Mouse (Mus musculus): ENCODE measurements at regions not wholly inside any gene's neighbourhood (a gene's known extent, or its start where the extent isn't known, plus 50 kb on each side); places are given as distances from the start of the nearest gene placed in this dataset.

DNA sequence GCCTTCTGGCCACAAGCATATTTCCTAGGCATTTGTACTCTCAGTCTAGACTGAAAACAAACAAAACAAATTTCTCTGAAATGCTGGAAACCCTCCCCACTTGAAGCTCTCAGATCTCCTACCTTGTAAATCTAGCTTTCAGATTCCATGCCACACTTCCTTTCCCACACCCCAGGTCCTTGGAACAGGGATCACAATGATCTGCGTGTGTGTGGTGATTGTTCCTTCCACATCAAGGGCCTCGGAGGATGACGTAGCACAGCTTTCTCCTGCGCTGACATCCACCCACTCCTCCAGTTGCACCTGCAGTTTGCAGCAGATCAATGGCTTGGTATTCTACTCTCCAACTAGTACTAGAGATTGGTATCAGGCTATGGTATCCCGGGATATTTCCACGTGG is 120.7 kb upstream of the Cdkn2b start:
- 88% methylated on average over 6 of the region's 6 CpGs for WGBS
- no peak for TF ChIP-seq POLR2A (IDR thresholded peaks at IDR 0.05; ENCODE audit: borderline replicate concordance, insufficient read depth, low read length)
- TF ChIP-seq CTCF (IDR thresholded peaks at IDR 0.05; ENCODE audit: borderline replicate concordance, insufficient read depth, low read depth, low read length), result no peak
- Histone ChIP-seq H3K4me1 (ENCODE audit: control insufficient read depth, insufficient read depth, low read length) (no peaks in the 10 kb centered on the region), H3K27ac (ENCODE audit: insufficient read depth, low read length) (no peak overlapping the region), H3K4me3 (replicated peaks; ENCODE audit: insufficient read depth, low read depth, low read length) (no peak overlapping the region), H3K27me3 (ENCODE audit: control insufficient read depth, insufficient read depth, low read length) (no peaks in the 10 kb centered on the region)
- DNase-seq, result no peak

DNA sequence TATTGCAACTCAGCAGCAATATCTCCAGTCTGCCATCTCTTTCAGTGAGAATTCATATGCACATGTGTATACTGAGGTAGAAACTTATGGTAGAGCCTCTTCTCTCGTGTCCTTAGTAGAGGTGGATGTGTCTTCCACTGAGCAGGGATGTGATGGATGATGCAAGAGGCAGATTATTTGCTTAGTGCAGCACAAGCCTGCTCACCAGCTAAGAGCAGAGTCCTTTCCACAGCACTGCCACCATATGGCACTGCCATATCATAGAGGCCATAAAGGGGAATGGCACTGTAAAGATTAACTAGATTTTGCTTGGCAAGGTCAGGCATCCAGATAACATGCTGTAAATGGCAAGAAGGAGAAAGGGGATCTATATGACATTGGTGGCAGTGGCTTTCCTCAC is 117.6 kb upstream of the Cdkn2b start:
- DNase-seq, result no peak
- no peaks in the 10 kb centered on the region for H3K27me3 ChIP-seq (ENCODE audit: control insufficient read depth, insufficient read depth, low read length)
- no peak overlapping the region for H3K27ac ChIP-seq (ENCODE audit: insufficient read depth, low read length)
- no peak overlapping the region for H3K4me3 ChIP-seq (replicated peaks; ENCODE audit: insufficient read depth, low read depth, low read length)
- 91% methylated on average over 1 of the region's 1 CpGs for WGBS
- no peaks in the 10 kb centered on the region for H3K4me1 ChIP-seq (ENCODE audit: control insufficient read depth, insufficient read depth, low read length)
- TF ChIP-seq CTCF (IDR thresholded peaks at IDR 0.05; ENCODE audit: borderline replicate concordance, insufficient read depth, low read depth, low read length) (no peak), POLR2A (IDR thresholded peaks at IDR 0.05; ENCODE audit: borderline replicate concordance, insufficient read depth, low read length) (no peak)

DNA sequence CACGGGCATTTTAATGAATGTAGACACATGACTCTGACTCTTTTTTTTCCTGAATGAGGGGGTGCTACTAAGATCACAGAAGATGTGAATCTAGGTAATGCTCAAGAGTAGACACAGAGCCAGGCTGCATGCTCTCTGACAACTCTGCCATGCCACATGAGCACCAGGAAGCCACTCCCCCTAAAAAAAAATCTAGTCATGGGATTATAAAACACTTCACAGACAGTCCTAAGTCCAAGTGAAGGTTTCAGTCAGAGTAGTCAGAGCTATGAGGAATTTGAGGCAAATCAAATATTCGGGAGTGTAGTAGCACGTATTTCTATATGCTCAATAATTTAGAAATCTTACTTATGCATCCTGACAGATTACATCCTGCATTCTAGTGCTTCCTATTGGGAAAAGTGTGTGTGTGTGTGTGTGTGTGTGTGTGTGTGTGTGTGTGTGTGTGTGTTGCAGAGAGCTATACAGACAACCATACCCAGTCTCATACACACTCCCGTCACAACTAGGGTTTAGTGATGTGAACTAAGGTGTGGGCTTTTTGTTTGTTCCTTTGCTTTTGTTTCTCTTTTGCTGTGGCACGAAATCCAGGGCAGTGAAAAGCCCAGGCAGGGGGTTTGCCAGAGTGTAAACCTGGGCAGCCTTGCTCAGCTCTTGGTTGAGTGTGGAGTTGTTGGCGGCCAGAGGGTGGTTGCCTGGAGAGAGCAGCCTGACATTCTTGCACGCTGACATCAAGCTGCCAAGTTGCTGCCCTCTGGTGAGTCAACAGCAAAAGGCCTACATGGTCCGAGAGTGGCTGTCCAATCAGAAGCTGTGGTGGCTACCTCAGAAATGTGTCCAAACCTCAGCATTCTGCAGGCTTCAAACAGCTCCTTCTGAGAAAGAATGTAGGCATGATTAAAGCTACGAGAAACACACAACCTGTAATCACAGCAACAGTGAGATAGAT is 116.8 kb upstream of the Cdkn2b start:
- no peaks in the 10 kb centered on the region for H3K4me1 ChIP-seq (ENCODE audit: control insufficient read depth, insufficient read depth, low read length)
- peak; percentile 37 to 47 for DNase-seq
- WGBS, result 45% methylated on average over 9 of the region's 9 CpGs

DNA sequence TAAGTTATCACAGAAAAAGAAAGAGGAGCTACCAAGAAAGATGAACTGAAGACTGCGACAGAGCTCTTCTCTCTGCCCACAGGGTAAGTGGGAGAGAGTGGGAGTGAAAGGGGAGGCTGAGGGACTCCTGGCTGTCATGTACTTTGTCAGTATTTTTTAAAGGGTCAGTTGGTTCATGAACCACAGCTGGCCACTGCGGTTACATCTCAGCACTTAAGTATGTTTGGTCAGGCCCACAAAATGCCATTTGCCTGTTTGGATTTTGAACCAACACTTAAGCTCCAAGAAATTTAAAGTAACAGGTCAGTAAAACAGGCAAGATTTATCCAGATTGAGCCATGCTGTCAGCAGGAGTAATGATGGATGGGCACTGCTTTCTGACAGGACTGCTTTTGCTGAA is 115.1 kb upstream of the Cdkn2b start:
- DNase-seq, result no peak
- WGBS, result 87% methylated on average over 2 of the region's 2 CpGs
- Histone ChIP-seq H3K27ac (ENCODE audit: insufficient read depth, low read length) (no peak overlapping the region), H3K4me1 (ENCODE audit: control insufficient read depth, insufficient read depth, low read length) (no peaks in the 10 kb centered on the region), H3K4me3 (replicated peaks; ENCODE audit: insufficient read depth, low read depth, low read length) (no peak overlapping the region), H3K27me3 (ENCODE audit: control insufficient read depth, insufficient read depth, low read length) (no peaks in the 10 kb centered on the region)
- TF ChIP-seq CTCF (IDR thresholded peaks at IDR 0.05; ENCODE audit: borderline replicate concordance, insufficient read depth, low read depth, low read length) (no peak), POLR2A (IDR thresholded peaks at IDR 0.05; ENCODE audit: borderline replicate concordance, insufficient read depth, low read length) (no peak)

More for the DNA sequence above, 116.8 kb upstream of the Cdkn2b start:
- no peak overlapping the region for H3K4me3 ChIP-seq (replicated peaks; ENCODE audit: insufficient read depth, low read depth, low read length)
- H3K27ac ChIP-seq (ENCODE audit: insufficient read depth, low read length), result no peak overlapping the region
- no peaks in the 10 kb centered on the region for H3K27me3 ChIP-seq (ENCODE audit: control insufficient read depth, insufficient read depth, low read length)
- TF ChIP-seq CTCF (IDR thresholded peaks at IDR 0.05; ENCODE audit: borderline replicate concordance, insufficient read depth, low read depth, low read length) (peak; percentile 25; the same call in 1 of the 2 replicates), POLR2A (IDR thresholded peaks at IDR 0.05; ENCODE audit: borderline replicate concordance, insufficient read depth, low read length) (no peak)

DNA sequence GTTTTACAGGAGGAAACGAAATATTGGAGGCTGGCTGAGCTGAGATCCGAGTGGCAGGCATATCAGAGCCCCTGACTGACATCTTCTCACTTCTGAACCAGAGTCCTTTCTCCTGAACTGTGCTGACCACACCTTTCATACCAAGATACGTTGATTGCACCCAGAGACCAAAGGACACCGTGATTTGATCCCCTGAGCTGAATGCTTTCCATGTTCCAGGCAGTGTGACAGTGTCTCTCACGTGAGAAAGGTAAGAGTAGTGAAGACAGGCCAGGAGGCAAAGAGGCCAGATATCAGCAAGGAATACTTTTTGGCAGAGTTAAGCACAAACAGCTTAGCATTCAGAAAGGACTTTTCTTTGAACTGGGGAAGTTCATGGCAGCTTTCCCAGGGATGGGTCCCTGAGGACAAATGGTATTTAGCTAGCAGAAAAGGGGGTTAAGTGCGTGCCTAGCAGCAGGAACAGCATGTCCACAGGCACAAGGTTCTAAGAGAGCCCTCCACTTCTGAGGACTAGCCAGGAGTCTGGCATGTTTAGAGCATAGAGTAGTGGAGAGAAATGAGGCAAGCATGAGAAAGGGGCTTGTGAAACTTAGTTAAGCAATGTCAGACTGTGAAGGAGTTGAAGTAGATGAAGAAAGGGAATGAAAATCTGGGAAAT is 111.0 kb upstream of the Cdkn2b start:
- Histone ChIP-seq H3K27ac (ENCODE audit: insufficient read depth, low read length) (no peak overlapping the region), H3K27me3 (ENCODE audit: control insufficient read depth, insufficient read depth, low read length) (no peaks in the 10 kb centered on the region), H3K4me1 (ENCODE audit: control insufficient read depth, insufficient read depth, low read length) (no peaks in the 10 kb centered on the region), H3K4me3 (replicated peaks; ENCODE audit: insufficient read depth, low read depth, low read length) (no peak overlapping the region)
- WGBS, result 47% methylated on average over 6 of the region's 6 CpGs
- DNase-seq, result no peak
- TF ChIP-seq CTCF (IDR thresholded peaks at IDR 0.05; ENCODE audit: borderline replicate concordance, insufficient read depth, low read depth, low read length), result no peak
- TF ChIP-seq POLR2A (IDR thresholded peaks at IDR 0.05; ENCODE audit: borderline replicate concordance, insufficient read depth, low read length), result no peak

DNA sequence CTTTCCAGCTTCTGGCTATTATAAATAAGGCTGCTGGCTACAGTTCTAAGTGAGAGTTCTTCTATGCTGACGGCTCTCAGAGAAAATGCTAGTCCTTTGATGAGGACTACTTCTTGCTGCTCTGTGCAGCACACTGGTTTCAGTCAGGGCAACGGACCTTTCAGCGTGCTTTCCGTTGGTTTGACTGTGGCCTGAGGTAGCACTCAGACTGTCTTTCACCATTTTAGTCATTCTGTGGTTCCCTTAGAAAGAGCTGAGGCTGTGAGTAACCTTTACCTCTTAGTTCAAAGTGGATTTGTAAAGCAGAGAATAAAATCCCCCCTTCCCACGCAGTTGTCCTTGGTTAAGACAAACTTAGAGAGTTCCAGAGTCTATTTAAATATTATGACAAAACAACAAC is 110.0 kb upstream of the Cdkn2b start:
- TF ChIP-seq CTCF (IDR thresholded peaks at IDR 0.05; ENCODE audit: borderline replicate concordance, insufficient read depth, low read depth, low read length) (no peak), POLR2A (IDR thresholded peaks at IDR 0.05; ENCODE audit: borderline replicate concordance, insufficient read depth, low read length) (no peak)
- Histone ChIP-seq H3K4me1 (ENCODE audit: control insufficient read depth, insufficient read depth, low read length) (no peaks in the 10 kb centered on the region), H3K4me3 (replicated peaks; ENCODE audit: insufficient read depth, low read depth, low read length) (no peak overlapping the region), H3K27ac (ENCODE audit: insufficient read depth, low read length) (no peak overlapping the region), H3K27me3 (ENCODE audit: control insufficient read depth, insufficient read depth, low read length) (no peaks in the 10 kb centered on the region)
- 90% methylated on average over 5 of the region's 5 CpGs for WGBS
- DNase-seq, result no peak

DNA sequence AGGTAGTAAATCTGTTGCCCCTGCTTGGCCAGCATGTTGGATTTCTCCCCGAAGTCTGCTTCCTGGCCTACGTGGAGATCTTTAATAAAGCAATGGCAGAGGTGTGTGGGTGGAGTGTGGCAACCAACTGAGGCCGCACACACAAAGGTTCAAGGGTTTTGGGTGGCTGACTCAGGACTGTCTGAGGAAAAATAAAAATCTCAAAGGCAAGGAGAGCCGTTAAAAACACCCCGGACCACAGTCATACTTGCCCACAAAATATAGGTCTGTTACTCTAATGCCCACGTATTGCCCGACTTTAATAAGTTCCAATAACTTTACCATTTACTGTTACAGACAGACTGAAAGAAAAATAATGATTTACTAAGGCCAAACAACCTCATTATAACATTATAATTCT is 108.7 kb upstream of the Cdkn2b start:
- 93% methylated on average over 7 of the region's 7 CpGs for WGBS
- H3K27ac ChIP-seq (ENCODE audit: insufficient read depth, low read length), result no peak overlapping the region
- no peaks in the 10 kb centered on the region for H3K4me1 ChIP-seq (ENCODE audit: control insufficient read depth, insufficient read depth, low read length)
- DNase-seq, result no peak
- H3K4me3 ChIP-seq (replicated peaks; ENCODE audit: insufficient read depth, low read depth, low read length), result no peak overlapping the region
- H3K27me3 ChIP-seq (ENCODE audit: control insufficient read depth, insufficient read depth, low read length), result no peaks in the 10 kb centered on the region
- TF ChIP-seq POLR2A (IDR thresholded peaks at IDR 0.05; ENCODE audit: borderline replicate concordance, insufficient read depth, low read length) (no peak), CTCF (IDR thresholded peaks at IDR 0.05; ENCODE audit: borderline replicate concordance, insufficient read depth, low read depth, low read length) (no peak)

All from cerebellum, adult 2 months (tissue).